Mouse (Mus musculus): Measurements from ENCODE around the gene Ccnd3. TPM values are rescaled to one million over a fixed set of nuclear protein-coding genes. Genes with fewer than 3 reads are reported as not detected.

Ccnd3 gene
- polyA plus RNA-seq, 1 experiment: 34.4 TPM

DNA sequence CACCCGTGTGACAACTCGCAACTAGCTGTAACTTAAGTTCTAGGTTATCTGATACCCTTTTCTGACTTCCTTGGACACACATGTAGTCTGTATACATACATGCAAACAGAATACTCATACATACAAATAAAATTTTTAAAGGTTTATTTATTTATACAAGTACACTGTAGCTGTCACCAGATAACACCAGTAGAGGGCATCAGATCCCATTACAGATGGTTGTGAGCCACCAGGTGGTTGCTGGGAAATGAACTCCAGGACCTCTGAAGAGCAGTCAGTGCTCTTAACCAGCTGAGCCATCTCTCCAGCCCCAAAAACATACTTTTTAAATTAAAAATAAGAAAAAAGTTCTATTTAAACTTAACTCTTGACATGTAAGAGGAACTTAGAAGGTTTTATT is 138.1 kb downstream of the Ccnd3 start:
- DNase-seq (ENCODE audit: extremely low spot score in 1 of 2, low spot score in 1 of 2): no peak

DNA sequence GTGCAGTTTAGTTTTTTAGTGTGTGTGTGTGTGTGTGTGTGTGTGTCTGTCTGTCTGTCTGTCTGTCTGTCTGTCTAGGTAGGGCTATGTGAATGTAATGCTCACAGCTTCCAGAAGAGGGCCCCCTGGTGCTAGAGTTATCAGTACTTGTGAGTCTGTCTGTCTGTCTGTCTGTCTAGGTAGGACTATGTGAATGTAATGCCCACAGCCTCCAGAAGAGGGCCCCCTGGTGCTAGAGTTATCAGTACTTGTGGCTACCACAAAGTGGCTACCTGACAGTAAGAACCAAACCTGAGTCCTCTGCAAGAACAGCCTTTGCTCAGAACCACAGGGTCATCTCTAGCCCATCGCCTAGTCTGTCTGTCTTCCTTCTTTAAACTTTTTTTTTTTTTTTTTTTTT is 141.8 kb downstream of the Ccnd3 start:
- DNase-seq (ENCODE audit: extremely low spot score in 1 of 2, low spot score in 1 of 2): peak; percentile 36 to 63

DNA sequence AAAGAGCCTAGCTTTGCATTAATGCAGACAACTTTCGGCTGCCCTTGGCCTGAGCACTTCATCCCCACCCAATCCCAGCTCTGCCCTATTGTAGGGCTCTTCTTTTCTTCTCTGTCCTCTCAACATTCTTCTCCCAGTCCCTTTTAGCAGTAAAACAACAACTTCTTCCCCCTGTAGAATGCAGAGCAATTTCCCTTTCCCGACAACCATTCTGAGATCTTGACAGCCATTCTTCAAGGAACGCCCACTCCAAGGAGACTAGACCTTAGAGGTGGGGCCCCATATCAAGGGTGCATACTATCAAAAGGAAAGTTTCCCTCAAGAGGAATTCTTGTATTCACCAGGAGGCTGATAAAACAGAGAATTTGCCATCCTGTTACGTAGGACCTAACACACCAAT is 144.1 kb downstream of the Ccnd3 start:
- no peak for DNase-seq (ENCODE audit: extremely low spot score in 1 of 2, low spot score in 1 of 2)

Other genes starting within 250 kb of the Ccnd3 start
- 47.0 and 48.9 TPM in 2 replicates for gene Mrps10, start 136.2 kb upstream of the Ccnd3 start, polyA plus RNA-seq (2012; rRNA removed)
- gene Guca1b, start 119.7 kb upstream of the Ccnd3 start, polyA plus RNA-seq (2012; rRNA removed): 0.52 and 1.4 TPM in 2 replicates
- 0.38 and 0.66 TPM in 2 replicates for gene Guca1a, start 104.5 kb upstream of the Ccnd3 start, polyA plus RNA-seq (2012; rRNA removed)
- gene AI661453, start 68.4 kb upstream of the Ccnd3 start, polyA plus RNA-seq (2012; rRNA removed): 0.23 and 0.24 TPM in 2 replicates
- gene 1700001C19Rik, start 67.7 kb upstream of the Ccnd3 start, polyA plus RNA-seq (2012; rRNA removed): 0.13 and 0.28 TPM in 2 replicates
- gene Taf8, start 2.8 kb upstream of the Ccnd3 start, polyA plus RNA-seq (2012; rRNA removed): 30.5 and 32.6 TPM in 2 replicates
- gene Bysl, start 106.4 kb downstream of the Ccnd3 start, polyA plus RNA-seq (2012; rRNA removed): 18.0 TPM in 2 replicates
- gene Med20, start 106.5 kb downstream of the Ccnd3 start, polyA plus RNA-seq (2012; rRNA removed): 33.2 and 34.6 TPM in 2 replicates
- gene Gm20517, start 106.5 kb downstream of the Ccnd3 start, polyA plus RNA-seq (2012; rRNA removed): 3.5 and 3.7 TPM in 2 replicates
- gene Usp49, start 125.6 kb downstream of the Ccnd3 start, polyA plus RNA-seq (2012; rRNA removed): 12.4 and 13.1 TPM in 2 replicates
- 143 and 168 TPM in 2 replicates for gene Tomm6, start 183.3 kb downstream of the Ccnd3 start, polyA plus RNA-seq (2012; rRNA removed)
- 39.1 and 39.9 TPM in 2 replicates for gene Frs3, start 184.0 kb downstream of the Ccnd3 start, polyA plus RNA-seq (2012; rRNA removed)
- 4.3 and 6.6 TPM in 2 replicates for gene Gm21981, start 189.4 kb downstream of the Ccnd3 start, polyA plus RNA-seq (2012; rRNA removed)
- 1.0 TPM in 1 of 2 replicates, not detected in the other for gene Prickle4, start 189.7 kb downstream of the Ccnd3 start, polyA plus RNA-seq (2012; rRNA removed)
- gene Pgc, start 221.8 kb downstream of the Ccnd3 start, polyA plus RNA-seq (2012; rRNA removed): not detected in 2 replicates
- 9.5 and 9.9 TPM in 2 replicates for gene Tfeb, start 232.0 kb downstream of the Ccnd3 start, polyA plus RNA-seq (2012; rRNA removed)

Measured in frontal cortex, adult 2 months (tissue).